Mouse (Mus musculus): ENCODE data around the gene Dnah1.

- TF ChIP-seq CTCF (IDR thresholded peaks at IDR 0.05; ENCODE audit: control insufficient read depth, insufficient read depth, low read length), result no peak
- no peak for TF ChIP-seq POLR2A (IDR thresholded peaks at IDR 0.05; ENCODE audit: borderline replicate concordance, control insufficient read depth, low read depth, low read length)
Observed at GRCm38 (mm10) chr14:31213868-31214267, 109.8 kb downstream of the Dnah1 start.

Data from bone marrow, adult 2 months (tissue).